Mouse (Mus musculus) adrenal gland, adult (tissue): ENCODE data around the gene Gm36176.

Experiments
- DNase-seq, 2 experiments: peaks; one replicate each; pipeline ENCODE4 v3.0.0; 2022 to 2023; ENCODE audit warnings: low spot score in 1 of 2; ENCODE audit not compliant: inconsistent age in 2 of 2

The Gm36176 gene

GRCm38 (mm10) chr10:77878985-77879384 lies 32.4 kb downstream of the Gm36176 start:
- DNase-seq = peak; percentile 32 to 77

DNA sequence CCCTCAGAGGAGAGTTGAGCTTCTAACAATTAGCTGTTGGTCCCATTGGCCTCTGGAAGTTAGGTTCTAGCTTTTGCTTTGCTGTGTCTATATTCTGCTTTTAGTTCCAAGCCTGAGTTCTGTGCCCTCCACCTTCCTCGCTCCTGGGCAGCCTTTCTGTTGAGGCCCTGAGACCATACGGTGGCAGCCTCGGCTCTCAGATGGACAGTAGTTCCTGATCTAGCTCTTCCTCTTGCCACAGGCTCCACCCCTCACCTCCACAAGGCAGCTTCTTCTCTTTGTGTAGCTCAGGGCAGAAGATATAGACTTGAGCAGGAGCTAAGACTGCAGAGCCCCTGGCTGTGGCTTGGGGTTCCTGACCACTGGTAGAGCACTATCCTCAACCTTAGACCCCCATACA lies 33.7 kb downstream of the Gm36176 start:
- no peak for DNase-seq

DNA sequence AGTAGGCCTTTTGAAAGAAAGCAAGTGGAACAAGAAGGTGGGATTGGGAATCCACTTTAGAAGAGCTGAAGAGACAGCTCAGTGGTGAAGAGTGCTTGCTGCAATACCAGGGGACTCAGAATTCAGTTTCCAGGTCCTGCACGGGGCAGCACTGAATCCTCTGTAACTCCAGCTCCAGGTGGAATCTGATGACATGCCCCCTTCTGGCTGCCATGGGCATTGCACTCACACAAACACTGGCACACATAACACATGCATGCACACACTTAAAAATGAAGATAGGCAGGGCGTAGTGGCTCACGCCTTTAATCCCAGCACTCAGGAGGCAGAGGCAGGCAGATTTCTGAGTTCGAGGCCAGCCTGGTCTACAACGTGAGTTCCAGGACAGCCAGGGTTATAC lies 36.0 kb downstream of the Gm36176 start:
- DNase-seq = no peak

DNA sequence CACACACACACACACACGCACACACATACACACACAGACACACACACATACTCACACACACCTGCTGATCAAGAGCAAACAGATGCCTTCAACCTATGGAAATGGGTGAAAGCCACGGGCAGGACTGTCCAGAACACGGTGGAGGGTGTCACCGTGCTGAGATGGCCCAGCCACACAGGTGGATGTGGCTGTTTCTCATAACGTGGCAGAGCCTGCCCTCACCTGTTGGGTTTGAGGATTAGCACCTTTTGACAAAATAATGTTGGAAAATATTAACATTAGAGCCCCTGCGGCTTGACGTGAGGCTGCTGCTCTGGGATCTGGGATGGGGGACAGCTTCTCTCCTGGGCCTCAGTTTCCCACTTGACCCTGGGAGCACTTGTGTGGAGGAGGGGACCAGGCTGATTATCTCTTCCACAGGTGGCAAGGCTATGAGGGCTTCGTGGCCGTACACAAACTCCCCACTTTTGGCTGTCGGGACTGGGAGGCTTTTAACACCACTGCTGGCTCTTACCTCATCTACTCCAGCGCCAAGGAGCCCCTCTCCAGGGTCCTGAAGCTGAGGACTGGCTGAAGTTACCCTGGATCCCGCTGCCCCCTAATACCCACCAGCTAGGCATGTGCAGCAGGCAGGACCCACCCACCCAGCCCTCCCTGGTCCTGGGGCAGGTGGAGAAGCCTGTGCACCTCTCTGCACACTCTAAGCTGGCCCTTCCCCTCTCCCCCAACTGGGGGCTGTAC lies 39.6 kb downstream of the Gm36176 start:
- no peak for DNase-seq

- no peak for DNase-seq
Observed at GRCm38 (mm10) chr10:77890987-77891565, 44.5 kb downstream of the Gm36176 start.

DNA sequence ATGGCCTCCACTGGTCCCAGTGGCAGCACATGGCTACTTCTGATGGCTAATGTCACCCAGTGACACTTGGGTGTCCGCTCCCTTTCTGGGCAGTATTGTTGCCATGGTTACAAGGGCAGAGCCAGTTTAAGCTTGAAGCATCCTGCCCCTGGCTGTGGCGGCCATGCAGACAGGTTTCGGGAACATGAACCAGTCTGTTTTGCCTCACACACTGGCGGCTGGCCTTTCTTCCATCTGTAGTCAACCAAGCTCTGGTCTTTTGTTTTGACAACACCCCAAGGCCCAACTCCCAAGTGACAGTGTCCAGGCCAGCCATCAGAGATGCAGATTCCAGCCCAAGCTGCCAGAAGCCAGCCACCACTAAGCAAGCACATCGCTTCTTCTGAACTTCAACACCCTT lies 49.0 kb downstream of the Gm36176 start:
- peak; percentile 23 to 40 for DNase-seq
